Mouse (Mus musculus) left cerebral cortex, adult 9 months (tissue): ENCODE data around the gene Gm906.
"Not testable (repeated sequence)": the region's sequence is repeated elsewhere in the genome, so short reads cannot be mapped to it uniquely, and the experiment has no call there.

Source experiments
- DNase-seq, 2 experiments: peaks; one replicate each; pipeline ENCODE4 v3.0.0; 2022; ENCODE audit warnings: low spot score in 2 of 2

Gm906 gene

GRCm38 (mm10) chr13:50250208-50250607 is at the start of gene Gm906:
TSS of gene Gm906 (minus strand) at chr13:50250308.
- DNase-seq: not testable (repeated sequence)

GRCm38 (mm10) chr13:50283308-50283707 is 33.2 kb upstream of the Gm906 start:
- DNase-seq: not testable (repeated sequence)

- DNase-seq: no peak
These were observed 13.6 kb downstream of the Gm906 start for GRCm38 (mm10) chr13:50236487-50236886.

GRCm38 (mm10) chr13:50211842-50212241 is 38.3 kb downstream of the Gm906 start:
- DNase-seq: peak in 1 of 2 experiments; percentile 25

- DNase-seq: not testable (repeated sequence)
These were observed 39.9 kb downstream of the Gm906 start for GRCm38 (mm10) chr13:50210191-50210590.

GRCm38 (mm10) chr13:50209651-50210050 is 40.5 kb downstream of the Gm906 start:
- DNase-seq: not testable (repeated sequence)

- no peak for DNase-seq
These were observed 42.1 kb downstream of the Gm906 start for GRCm38 (mm10) chr13:50207966-50208365.

GRCm38 (mm10) chr13:50196831-50197230 is 53.3 kb downstream of the Gm906 start:
- not testable (repeated sequence) for DNase-seq
